Comparison of ENCODE assay signal across 34 mouse cellular contexts in genomic region chr7:130991174-130991789, GRCm38 (mm10). TPM values are rescaled to one million over a fixed set of nuclear protein-coding genes. Genes with fewer than 3 reads are reported as not detected.
DNase-seq lines count a peak whose midpoint lies in the region; ATAC-seq and TF ChIP-seq lines count a peak whose summit lies in the region.
"Had no signal": no experiment of that assay in that cellular context is flagged by ENCODE, and none has a peak within 500 bp of the region (broad histone marks: within the 10 kb centered on the region; RNA-seq: fewer than 3 reads in every experiment).

No protein-coding gene starts in this region.

- intact Hi-C loops in gastrocnemius, postnatal 36 days (cut with DNase I), result no loop called here

- no peak overlapping the region for H3K4me2 ChIP-seq in forebrain, embryonic 11.5 days (ENCODE audit: low read depth, low read length, severe bottlenecking)
- no peak overlapping the region for H3K4me2 ChIP-seq in forebrain, embryonic 14.5 days (ENCODE audit: low read length)
- no peak overlapping the region for H3K4me2 ChIP-seq in intestine, embryonic 14.5 days (ENCODE audit: low read length)
- no peak overlapping the region for H3K4me2 ChIP-seq in limb, embryonic 14.5 days (replicated peaks; ENCODE audit: low read depth, low read length, severe bottlenecking)
- no peak overlapping the region for H3K4me2 ChIP-seq in stomach, postnatal 0 days (replicated peaks; ENCODE audit: low read depth)
- H3K4me2 ChIP-seq: embryonic facial prominence, embryonic 13.5 days; hindbrain, embryonic 12.5 days; liver, embryonic 12.5 days; midbrain, embryonic 12.5 days; neural tube, embryonic 13.5 days had no signal

- H3K27me3 ChIP-seq in forebrain, embryonic 11.5 days (ENCODE audit: control insufficient read depth, insufficient read depth, low read length), result no peaks in the 10 kb centered on the region
- H3K27me3 ChIP-seq in forebrain, embryonic 14.5 days (replicated peaks; ENCODE audit: control insufficient read depth, insufficient read depth, low read length), result no peaks in the 10 kb centered on the region
- H3K27me3 ChIP-seq in intestine, embryonic 14.5 days (replicated peaks; ENCODE audit: control insufficient read depth, insufficient read depth, low read length), result no peaks in the 10 kb centered on the region
- no peaks in the 10 kb centered on the region for H3K27me3 ChIP-seq in limb, embryonic 14.5 days (ENCODE audit: control insufficient read depth, insufficient read depth, low read length)
- no peaks in the 10 kb centered on the region for H3K27me3 ChIP-seq in stomach, postnatal 0 days (ENCODE audit: control insufficient read depth, insufficient read depth, low read length)
- H3K27me3 ChIP-seq: embryonic facial prominence, embryonic 13.5 days; hindbrain, embryonic 12.5 days; liver, embryonic 12.5 days; midbrain, embryonic 12.5 days; neural tube, embryonic 13.5 days had no signal

- TF ChIP-seq POLR2A in limb, embryonic 14.5 days (IDR thresholded peaks at IDR 0.05; ENCODE audit: borderline replicate concordance, extremely low read depth, insufficient read depth, insufficient read length), result no peak

- DNase-seq in forebrain, embryonic 11.5 days (ENCODE audit: low spot score), result peak; percentile 29
- no peak for DNase-seq in forebrain, embryonic 14.5 days (ENCODE audit: low spot score)
- DNase-seq in intestine, embryonic 14.5 days (ENCODE audit: low spot score), result no peak
- DNase-seq in limb, embryonic 14.5 days (ENCODE audit: low spot score), result peak; percentile 53
- peak; percentile 57 for DNase-seq in stomach, postnatal 0 days (ENCODE audit: low spot score)
- no peak for DNase-seq in right cerebral cortex, postnatal 36 days (ENCODE audit: low spot score in 2 of 2)
- DNase-seq in gastrocnemius, postnatal 36 days, result no peak
- DNase-seq: adrenal gland, postnatal 14 days; cerebellum, adult 11 months; cerebellum, adult 9-11 months; forebrain, postnatal 0 days; kidney, adult 2 months; layer of hippocampus, adult 9-11 months; liver, postnatal 0 days; lung, postnatal 36 days; retina, postnatal 1 day; right cerebral cortex, postnatal 14 days; spleen, adult 18-20 months had no signal

- 88% methylated on average over 13 of the region's 13 CpGs for WGBS in forebrain, embryonic 11.5 days
- 82% methylated on average over 13 of the region's 13 CpGs for WGBS in forebrain, embryonic 14.5 days
- WGBS in intestine, embryonic 14.5 days, result 84% methylated on average over 13 of the region's 13 CpGs
- WGBS in limb, embryonic 14.5 days, result 52% methylated on average over 13 of the region's 13 CpGs
- WGBS in stomach, postnatal 0 days, result 68% methylated on average over 13 of the region's 13 CpGs

- H3K9ac ChIP-seq in forebrain, embryonic 11.5 days (ENCODE audit: low read length), result no peak overlapping the region
- H3K9ac ChIP-seq in forebrain, embryonic 14.5 days (ENCODE audit: low read length), result no peak overlapping the region
- no peak overlapping the region for H3K9ac ChIP-seq in intestine, embryonic 14.5 days (ENCODE audit: low read length)
- H3K9ac ChIP-seq in limb, embryonic 14.5 days (ENCODE audit: low read depth, low read length, severe bottlenecking), result no peak overlapping the region
- no peak overlapping the region for H3K9ac ChIP-seq in stomach, postnatal 0 days (ENCODE audit: low read length)
- H3K9ac ChIP-seq: embryonic facial prominence, embryonic 13.5 days; forebrain, postnatal 0 days; hindbrain, embryonic 12.5 days; liver, embryonic 12.5 days; liver, postnatal 0 days; midbrain, embryonic 12.5 days; neural tube, embryonic 13.5 days had no signal

- TF ChIP-seq EP300 in stomach, postnatal 0 days (optimal IDR thresholded peaks at IDR 0.05), result no peak

- no peak for ATAC-seq in forebrain, embryonic 11.5 days (replicated peaks; ENCODE audit: low FRiP score)
- no peak for ATAC-seq in forebrain, embryonic 14.5 days
- ATAC-seq in intestine, embryonic 14.5 days (replicated peaks; ENCODE audit: low FRiP score, low TSS enrichment, low read depth), result 0 out of 2 replicates have a peak, but pooled peaks have one; percentile 53
- no peak; the same call in 1 of the 2 replicates for ATAC-seq in limb, embryonic 14.5 days (ENCODE audit: low FRiP score, low read depth)
- ATAC-seq in stomach, postnatal 0 days (ENCODE audit: low FRiP score, low TSS enrichment), result peak; percentile 79
- ATAC-seq: forebrain, postnatal 0 days; liver, embryonic 12.5 days; liver, postnatal 0 days had no signal

- no peak overlapping the region for H3K27ac ChIP-seq in forebrain, embryonic 11.5 days (ENCODE audit: low read depth, low read length)
- H3K27ac ChIP-seq in forebrain, embryonic 14.5 days (ENCODE audit: low read depth, low read length), result no peak overlapping the region
- no peak overlapping the region for H3K27ac ChIP-seq in intestine, embryonic 14.5 days (ENCODE audit: low read depth)
- H3K27ac ChIP-seq in limb, embryonic 14.5 days (replicated peaks; ENCODE audit: low read depth, low read length), result no peak overlapping the region
- no peak overlapping the region for H3K27ac ChIP-seq in stomach, postnatal 0 days (replicated peaks)
- H3K27ac ChIP-seq: embryonic facial prominence, embryonic 13.5 days; forebrain, embryonic 10.5 days; hindbrain, embryonic 12.5 days; liver, embryonic 12.5 days; midbrain, embryonic 12.5 days; neural tube, embryonic 13.5 days had no signal

- no peak overlapping the region for H3K4me3 ChIP-seq in forebrain, embryonic 11.5 days (ENCODE audit: low read depth, low read length)
- no peak overlapping the region for H3K4me3 ChIP-seq in forebrain, embryonic 14.5 days (ENCODE audit: low read depth, low read length)
- no peak overlapping the region for H3K4me3 ChIP-seq in intestine, embryonic 14.5 days (ENCODE audit: low read depth, low read length)
- no peak overlapping the region for H3K4me3 ChIP-seq in limb, embryonic 14.5 days (replicated peaks; ENCODE audit: low read length)
- no peak overlapping the region for H3K4me3 ChIP-seq in stomach, postnatal 0 days (ENCODE audit: low read depth, low read length)
- H3K4me3 ChIP-seq: embryonic facial prominence, embryonic 13.5 days; forebrain, embryonic 10.5 days; hindbrain, embryonic 12.5 days; liver, embryonic 12.5 days; midbrain, embryonic 12.5 days; neural tube, embryonic 13.5 days had no signal

- TF ChIP-seq CTCF in stomach, postnatal 0 days (IDR thresholded peaks at IDR 0.05; ENCODE audit: low read depth), result no peak

- H3K36me3 ChIP-seq in forebrain, embryonic 11.5 days (ENCODE audit: control insufficient read depth, insufficient read depth, low read length), result no peaks in the 10 kb centered on the region
- H3K36me3 ChIP-seq in forebrain, embryonic 14.5 days (ENCODE audit: control insufficient read depth, insufficient read depth, low read length), result no peaks in the 10 kb centered on the region
- no peaks in the 10 kb centered on the region for H3K36me3 ChIP-seq in intestine, embryonic 14.5 days (ENCODE audit: control insufficient read depth, insufficient read depth, low read length)
- no peaks in the 10 kb centered on the region for H3K36me3 ChIP-seq in limb, embryonic 14.5 days (ENCODE audit: control insufficient read depth, insufficient read depth, low read length)
- H3K36me3 ChIP-seq in stomach, postnatal 0 days (ENCODE audit: control insufficient read depth, insufficient read depth, low read length), result no peaks in the 10 kb centered on the region
- H3K36me3 ChIP-seq: embryonic facial prominence, embryonic 13.5 days; forebrain, embryonic 10.5 days; hindbrain, embryonic 12.5 days; liver, embryonic 12.5 days; midbrain, embryonic 12.5 days; neural tube, embryonic 13.5 days had no signal

- H3K9me3 ChIP-seq in forebrain, embryonic 11.5 days (ENCODE audit: control insufficient read depth, low read length), result no peaks in the 10 kb centered on the region
- H3K9me3 ChIP-seq in forebrain, embryonic 14.5 days (replicated peaks; ENCODE audit: control insufficient read depth, low read length), result no peaks in the 10 kb centered on the region
- no peaks in the 10 kb centered on the region for H3K9me3 ChIP-seq in intestine, embryonic 14.5 days (ENCODE audit: control insufficient read depth, low read length)
- no peaks in the 10 kb centered on the region for H3K9me3 ChIP-seq in limb, embryonic 14.5 days (ENCODE audit: control insufficient read depth, low read length)
- H3K9me3 ChIP-seq in stomach, postnatal 0 days (ENCODE audit: control insufficient read depth, low read length), result no peaks in the 10 kb centered on the region
- H3K9me3 ChIP-seq: embryonic facial prominence, embryonic 13.5 days; forebrain, embryonic 10.5 days; hindbrain, embryonic 12.5 days; liver, embryonic 12.5 days; neural tube, embryonic 13.5 days had no signal

- H3K4me1 ChIP-seq in forebrain, embryonic 11.5 days (replicated peaks; ENCODE audit: control insufficient read depth, insufficient read depth, low read length), result no peaks in the 10 kb centered on the region
- H3K4me1 ChIP-seq in forebrain, embryonic 14.5 days (ENCODE audit: control insufficient read depth, insufficient read depth, low read length), result no peaks in the 10 kb centered on the region
- H3K4me1 ChIP-seq in intestine, embryonic 14.5 days (replicated peaks; ENCODE audit: control insufficient read depth, insufficient read depth, low read length), result peaks cover 5% of the 10 kb centered on the region; the same call in 1 of the 2 replicates
- peaks cover 21% of the 10 kb centered on the region for H3K4me1 ChIP-seq in limb, embryonic 14.5 days (ENCODE audit: control insufficient read depth, insufficient read depth, low read length)
- H3K4me1 ChIP-seq in stomach, postnatal 0 days (replicated peaks; ENCODE audit: control insufficient read depth, insufficient read depth), result no peaks in the 10 kb centered on the region
- H3K4me1 ChIP-seq: forebrain, embryonic 10.5 days; hindbrain, embryonic 12.5 days; liver, embryonic 12.5 days; midbrain, embryonic 12.5 days; neural tube, embryonic 13.5 days had no signal

RNA-seq across cellular contexts. Expression of gene Dmbt1, which starts 40.6 kb away (rescaled TPM):
- not detected in 2 replicates for polyA plus RNA-seq in forebrain, embryonic 11.5 days (2014; fragmentation: Nextera tagmentation; extraction: Ambion mirVana)
- not detected in 2 replicates for polyA plus RNA-seq in forebrain, embryonic 14.5 days (2014; fragmentation: Nextera tagmentation; extraction: Ambion mirVana)
- 33.3 and 78.2 TPM in 2 replicates for polyA plus RNA-seq in intestine, embryonic 14.5 days (2014; fragmentation: Nextera tagmentation; extraction: Ambion mirVana)
- 0.04 and 0.06 TPM in 2 replicates for polyA plus RNA-seq in limb, embryonic 14.5 days (2012; rRNA removed)
- polyA plus RNA-seq in limb, embryonic 14.5 days (2014; fragmentation: Nextera tagmentation; extraction: Ambion mirVana), result not detected in 2 replicates
- polyA plus RNA-seq in stomach, postnatal 0 days (2015; fragmentation: Nextera tagmentation; extraction: Ambion mirVana), result 167 and 174 TPM in 2 replicates
- not detected for total RNA-seq in gastrocnemius, postnatal 36 days (2021)
- total RNA-seq: adrenal gland, postnatal 14 days; CH12.LX; forebrain, postnatal 0 days; gastrocnemius, adult 8-10 months; heart, postnatal 25 days; left cerebral cortex, postnatal 10 days; megakaryocyte, adult 5-6 weeks had no signal
- polyA plus RNA-seq: C2C12; embryonic facial prominence, embryonic 13.5 days; forebrain, embryonic 10.5 days; forebrain, postnatal 0 days; heart, embryonic 14.5 days; hindbrain, embryonic 12.5 days; kidney, embryonic 16.5 days; limb, embryonic 11.5 days; liver, embryonic 12.5 days; lung, embryonic 16.5 days; midbrain, embryonic 12.5 days; neural tube, embryonic 13.5 days had no signal

RNA-seq across cellular contexts. Expression of gene Htra1, which starts 55.4 kb away (rescaled TPM):
- polyA plus RNA-seq in forebrain, embryonic 11.5 days (2014; fragmentation: Nextera tagmentation; extraction: Ambion mirVana), result 2.7 and 4.2 TPM in 2 replicates
- polyA plus RNA-seq in forebrain, embryonic 14.5 days (2014; fragmentation: Nextera tagmentation; extraction: Ambion mirVana), result 24.7 and 26.6 TPM in 2 replicates
- 15.8 and 16.7 TPM in 2 replicates for polyA plus RNA-seq in intestine, embryonic 14.5 days (2014; fragmentation: Nextera tagmentation; extraction: Ambion mirVana)
- 102 and 124 TPM in 2 replicates for polyA plus RNA-seq in limb, embryonic 14.5 days (2012; rRNA removed)
- 224 and 233 TPM in 2 replicates for polyA plus RNA-seq in limb, embryonic 14.5 days (2014; fragmentation: Nextera tagmentation; extraction: Ambion mirVana)
- polyA plus RNA-seq in stomach, postnatal 0 days (2015; fragmentation: Nextera tagmentation; extraction: Ambion mirVana), result 48.6 and 51.6 TPM in 2 replicates
- 10 to 100 TPM; 27.6 to 37.8 TPM for total RNA-seq in gastrocnemius, postnatal 36 days (2021)
- total RNA-seq: CH12.LX; megakaryocyte, adult 5-6 weeks had no signal

Comparison
In these comparisons a context has a peak if more than half of its experiments do, and no peak if none do; other contexts are left out.
1. DNase-seq: peak in forebrain, embryonic 11.5 days (single experiment), limb, embryonic 14.5 days (single experiment) and stomach, postnatal 0 days (single experiment); none in forebrain, embryonic 14.5 days (single experiment), intestine, embryonic 14.5 days (single experiment), right cerebral cortex, postnatal 36 days (0 of 2) and gastrocnemius, postnatal 36 days (0 of 2).
2. ATAC-seq: peak in intestine, embryonic 14.5 days (single experiment) and stomach, postnatal 0 days (single experiment); none in forebrain, embryonic 11.5 days (single experiment), forebrain, embryonic 14.5 days (single experiment) and limb, embryonic 14.5 days (single experiment).
3. RNA of gene Dmbt1, which starts 40.6 kb away (polyA plus RNA-seq): 167 to 174 TPM in stomach, postnatal 0 days and 33.3 to 78.2 TPM in intestine, embryonic 14.5 days; 0.04 to 0.06 TPM in limb, embryonic 14.5 days, not detected in forebrain, embryonic 11.5 days and not detected in forebrain, embryonic 14.5 days; every median in the first group is over 10 times any median in the second.